Mouse (Mus musculus) left cerebral cortex, postnatal 14 days (tissue): ENCODE measurements around the gene Rrp1. TPM values are rescaled to one million over a fixed set of nuclear protein-coding genes. Genes with fewer than 3 reads are reported as not detected.
"Not testable (repeated sequence)": the region's sequence is repeated elsewhere in the genome, so short reads cannot be mapped to it uniquely, and the experiment has no call there.

Source experiments
- DNase-seq, 2 experiments: peaks; one replicate each; pipeline ENCODE4 v3.0.0; 2021 to 2022; ENCODE audit warnings: low spot score in 2 of 2, mixed read lengths in 1 of 2
- intact Hi-C: fragments of 180-260 bp; cut with DNase I; formaldehyde crosslinking; loops from one replicate; pipeline ENCODE4 v1.15.1; 2025
- total RNA-seq, 2 experiments: library from RNA; stranded (reverse); gene quantifications; 2 replicates each; pipeline ENCODE4 v1.2.3; 2021

Rrp1 gene
- total RNA-seq, 2 experiments from 2014 or later, result 355 to 365 TPM

DNA sequence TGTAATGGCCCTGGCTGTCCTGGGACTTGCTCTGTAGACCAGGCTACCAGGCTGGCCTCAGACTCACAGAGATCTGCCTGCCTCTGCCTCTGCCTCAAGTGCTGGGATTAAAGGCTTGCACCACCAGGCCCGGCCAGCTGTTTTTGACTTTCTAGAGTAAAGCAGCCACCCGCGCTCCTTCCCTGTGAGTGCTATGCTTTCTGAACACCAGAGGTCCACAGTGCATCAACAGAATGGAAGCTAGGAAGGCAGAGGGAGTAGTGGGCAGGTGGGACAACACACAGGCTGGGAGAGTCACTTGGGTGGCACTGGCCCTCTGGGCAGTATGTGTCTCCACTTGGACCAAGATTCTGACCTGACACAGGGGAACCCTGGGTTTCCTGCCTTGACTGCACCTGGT is 17.5 kb downstream of the Rrp1 start:
- intact Hi-C loops, result loop anchor here (5.0 kb wide), 1 partner anchor 208 kb away; the partner anchor contains the start of gene Pwp2
- no peak for DNase-seq

DNA sequence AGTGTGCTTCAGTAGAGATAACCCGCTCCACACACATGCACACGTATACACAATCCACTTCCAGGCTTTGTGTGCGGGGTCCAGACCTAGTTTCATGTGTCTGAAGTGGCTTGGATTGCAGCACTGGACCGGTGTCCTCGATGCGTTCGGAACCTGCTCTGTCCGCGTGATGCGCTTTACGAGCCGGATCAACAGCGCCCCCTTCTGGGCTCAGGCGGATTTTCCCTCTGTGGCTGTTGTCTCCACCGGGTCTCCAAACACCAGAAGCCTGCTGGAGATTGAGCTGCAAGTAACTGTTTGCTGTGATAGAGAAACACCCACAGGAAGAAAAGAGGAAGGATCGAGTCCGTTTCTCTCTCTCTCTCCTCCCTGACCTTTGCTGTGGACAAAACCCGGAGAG is 20.8 kb downstream of the Rrp1 start:
- peak; percentile 91 for DNase-seq
- intact Hi-C loops, result loop anchor here (1.0 kb wide), 1 partner anchor 113 kb away; no protein-coding TSS in a partner anchor

DNA sequence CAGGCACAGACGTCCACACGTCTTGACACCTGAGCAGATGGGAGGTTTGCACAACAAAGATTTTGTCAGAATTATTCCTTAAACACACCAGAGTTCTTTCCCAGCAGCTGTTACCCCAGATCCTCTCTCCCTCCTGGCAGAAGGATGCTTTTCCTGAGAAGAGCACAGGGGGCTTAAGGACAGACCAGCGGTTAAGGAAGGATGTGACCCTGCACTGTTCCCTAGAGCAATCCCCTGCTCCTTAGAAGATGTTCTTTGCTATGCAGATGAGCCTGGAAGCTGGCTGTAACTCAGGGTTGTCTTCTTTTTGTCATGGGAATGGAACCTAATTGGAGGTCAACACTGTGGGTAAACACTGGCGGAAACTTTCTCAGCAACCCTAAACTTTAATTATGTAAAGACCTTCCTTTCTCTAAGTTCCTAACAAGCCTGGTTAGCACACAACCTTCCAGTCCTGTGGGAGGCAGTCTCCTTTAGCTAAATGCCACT is 21.8 kb downstream of the Rrp1 start:
- intact Hi-C loops, result no loop called here
- no peak for DNase-seq

DNA sequence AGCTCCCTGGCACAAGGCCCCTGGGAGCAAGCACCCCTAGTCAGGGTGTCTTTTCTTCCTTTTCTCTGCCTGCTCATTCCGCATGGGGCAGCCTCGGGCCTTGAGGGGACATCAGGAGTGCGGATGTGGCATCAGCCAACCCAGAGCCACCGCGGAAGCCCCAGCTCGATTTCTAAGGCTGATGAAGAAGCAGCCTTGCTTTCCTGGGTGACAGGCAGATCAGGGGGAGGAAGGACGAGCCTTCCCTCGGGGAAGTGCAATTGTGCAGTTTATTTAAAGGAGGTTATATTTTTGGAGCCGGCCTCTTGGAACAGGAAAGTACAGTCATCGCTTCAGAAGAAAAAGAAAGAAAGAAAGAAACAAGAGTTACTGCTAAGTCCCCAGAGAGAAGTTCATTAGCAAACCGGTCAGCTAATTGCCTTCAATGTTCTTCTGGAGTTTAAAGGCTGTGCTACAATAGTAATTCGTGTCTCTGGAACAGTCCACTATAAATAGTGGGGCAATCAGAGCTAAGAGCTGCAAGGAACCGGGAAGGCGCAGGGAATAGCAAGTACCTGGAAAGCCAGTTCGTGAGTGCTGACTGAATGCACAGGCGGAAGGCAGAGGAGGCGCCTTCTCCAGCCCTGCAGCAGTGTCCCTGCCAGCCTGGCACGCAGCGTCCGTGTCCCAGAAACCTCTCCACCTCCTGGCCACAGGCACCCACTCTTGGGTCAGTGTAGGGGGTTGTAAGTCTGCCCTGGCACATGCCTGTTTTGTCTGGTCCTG is 24.4 kb downstream of the Rrp1 start:
- intact Hi-C loops, result loop anchor here (5.0 kb wide), 1 partner anchor 36 kb away; the partner anchor contains the start of gene Agpat3
- DNase-seq, result peak; percentile 68 to 69

DNA sequence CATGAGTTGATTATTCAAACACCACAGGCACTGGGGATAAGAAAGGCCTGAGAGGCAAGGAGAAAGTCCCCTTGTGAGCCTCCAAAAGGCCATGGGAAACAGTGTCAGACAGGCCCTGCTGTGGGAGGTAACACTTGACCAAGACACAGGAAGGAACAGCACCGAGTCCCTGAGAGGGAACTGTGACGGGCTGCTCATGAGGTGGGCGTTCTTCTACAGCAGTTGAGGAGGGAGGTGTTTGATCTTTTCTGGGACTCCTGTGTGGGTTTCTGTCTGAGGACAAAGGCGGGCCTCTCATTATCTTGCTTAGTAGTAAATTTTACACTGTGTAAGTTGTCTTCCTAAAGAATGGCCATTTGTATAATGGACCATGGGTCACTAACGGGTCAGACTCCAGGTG is 27.3 kb downstream of the Rrp1 start:
- no peak for DNase-seq
- intact Hi-C loops, result loop anchor here (5.0 kb wide), 1 partner anchor 33 kb away; the partner anchor contains the start of gene Agpat3

DNA sequence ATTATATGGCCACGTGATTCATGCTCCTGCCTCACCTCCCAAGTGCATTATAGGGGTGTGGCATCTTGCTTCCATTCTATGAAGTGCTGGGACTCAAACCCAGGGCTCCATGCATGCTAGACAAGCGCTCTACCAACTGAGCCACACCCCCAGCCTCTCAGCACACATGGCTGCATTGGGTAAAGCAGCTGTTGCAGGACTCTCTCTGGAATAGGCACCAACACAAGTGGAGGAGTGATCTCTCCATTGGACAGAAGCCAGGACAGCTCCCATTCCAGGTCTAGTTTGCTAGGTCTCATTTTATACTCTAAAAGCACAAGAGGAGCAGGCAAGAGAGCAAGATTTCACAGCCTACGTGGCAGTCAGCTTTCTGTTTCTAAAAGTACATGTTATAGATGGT is 29.3 kb downstream of the Rrp1 start:
- intact Hi-C loops, result no loop called here
- no peak for DNase-seq

DNA sequence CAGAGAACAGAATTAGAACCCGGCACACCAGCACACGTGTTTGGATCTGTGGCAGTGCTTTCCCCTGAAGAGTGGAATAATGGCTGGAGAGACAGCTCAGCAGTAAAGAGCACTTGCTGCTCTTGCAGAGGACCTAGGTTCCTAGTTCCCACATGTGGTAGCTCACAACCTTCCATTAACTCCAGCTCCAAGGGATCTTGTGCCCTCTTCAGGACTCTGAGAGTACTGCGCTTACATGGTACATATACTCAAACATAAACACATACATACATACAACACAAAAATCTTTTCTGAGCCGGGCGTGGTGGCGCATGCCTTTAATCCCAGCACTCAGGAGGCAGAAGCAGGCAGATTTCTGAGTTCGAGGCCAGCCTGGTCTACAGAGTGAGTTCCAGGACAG is 34.3 kb downstream of the Rrp1 start:
- intact Hi-C loops, result no loop called here
- no peak for DNase-seq

DNA sequence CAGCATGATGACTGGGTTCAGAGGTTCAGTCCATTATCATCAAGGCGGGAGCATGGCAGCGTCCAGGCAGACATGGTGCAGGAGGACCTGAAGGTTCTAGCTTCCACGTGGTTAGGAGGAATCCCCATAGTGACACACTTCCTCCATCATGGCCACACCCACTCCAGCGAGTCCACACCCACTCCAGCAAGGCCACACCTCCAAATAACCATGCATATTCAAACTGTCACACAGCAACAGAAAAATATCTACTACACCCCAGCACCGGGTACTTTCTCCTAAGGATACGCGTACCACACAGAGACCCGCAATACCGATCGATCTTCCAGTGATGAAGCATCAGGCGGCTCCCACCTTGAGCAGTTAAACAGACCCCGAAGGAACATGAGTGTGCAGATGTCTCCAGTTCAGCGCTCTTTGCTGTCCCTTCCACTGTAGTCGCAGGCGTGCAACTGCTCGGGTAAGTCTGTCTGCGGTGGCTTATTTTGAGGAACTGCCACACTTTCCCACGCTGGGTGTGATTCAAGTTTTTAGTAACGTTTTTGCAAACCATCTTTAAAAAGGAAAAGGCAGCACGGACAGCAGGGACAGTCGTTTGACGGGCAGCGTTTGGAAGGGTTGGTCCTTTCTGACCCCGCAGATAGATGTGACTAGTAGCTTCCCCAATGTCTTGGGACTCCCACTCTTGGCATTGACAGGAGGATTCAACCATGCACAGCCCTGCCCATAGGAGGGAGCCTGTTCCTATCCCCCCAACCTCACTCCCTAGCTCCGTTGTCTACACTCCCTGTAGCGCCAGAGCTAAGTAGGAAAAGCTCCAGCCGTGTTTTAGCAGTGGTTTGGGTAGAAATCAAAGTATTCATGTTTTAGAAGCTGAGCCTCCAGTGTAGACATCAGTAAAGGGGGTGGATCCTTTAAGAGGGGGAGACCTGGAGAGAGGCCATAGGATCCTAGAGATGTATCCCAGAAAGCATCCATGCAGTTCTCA is 39.9 kb downstream of the Rrp1 start:
- DNase-seq, result peak in 1 of 2 experiments; percentile 49
- intact Hi-C loops, result no loop called here

DNA sequence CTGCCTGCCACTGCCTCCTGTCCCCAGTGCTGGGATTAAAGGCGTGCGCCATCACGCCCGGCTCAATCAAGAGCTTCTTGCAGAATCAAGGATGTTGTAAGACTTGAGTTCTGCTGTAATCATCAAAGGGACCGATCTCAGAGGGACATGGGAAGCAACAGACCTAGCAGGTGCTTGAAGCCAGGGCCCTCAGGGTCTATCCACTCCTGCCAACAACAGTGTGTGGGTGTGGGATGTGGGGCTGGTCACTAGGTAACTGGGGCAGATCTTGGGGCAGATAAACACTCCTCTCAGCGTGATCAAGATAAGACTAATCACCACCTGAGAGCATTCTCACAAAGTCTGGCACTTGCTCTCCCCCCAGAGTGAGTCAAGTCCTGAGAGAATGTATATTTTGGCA is 41.1 kb downstream of the Rrp1 start:
- intact Hi-C loops, result no loop called here
- DNase-seq, result no peak

DNA sequence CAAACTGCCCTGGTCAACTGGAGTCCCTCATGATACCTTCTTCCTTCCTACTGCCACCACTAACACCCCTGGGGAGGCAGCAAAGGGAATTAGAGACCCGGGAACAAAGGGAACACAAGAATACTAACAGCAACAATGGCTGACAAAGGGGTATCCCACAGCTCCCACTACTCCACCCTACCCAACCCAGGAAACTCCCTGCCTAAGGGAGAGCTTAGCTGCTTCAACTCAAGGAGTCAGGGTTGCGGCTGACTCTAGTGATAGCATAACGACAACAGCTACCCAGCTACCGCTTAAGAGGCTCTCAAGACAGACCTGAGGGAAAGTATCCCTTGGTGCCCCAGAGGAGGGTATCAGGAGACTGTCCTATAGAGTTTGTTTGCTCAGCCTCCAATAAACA is 45.3 kb downstream of the Rrp1 start:
- intact Hi-C loops, result no loop called here
- no peak for DNase-seq

DNA sequence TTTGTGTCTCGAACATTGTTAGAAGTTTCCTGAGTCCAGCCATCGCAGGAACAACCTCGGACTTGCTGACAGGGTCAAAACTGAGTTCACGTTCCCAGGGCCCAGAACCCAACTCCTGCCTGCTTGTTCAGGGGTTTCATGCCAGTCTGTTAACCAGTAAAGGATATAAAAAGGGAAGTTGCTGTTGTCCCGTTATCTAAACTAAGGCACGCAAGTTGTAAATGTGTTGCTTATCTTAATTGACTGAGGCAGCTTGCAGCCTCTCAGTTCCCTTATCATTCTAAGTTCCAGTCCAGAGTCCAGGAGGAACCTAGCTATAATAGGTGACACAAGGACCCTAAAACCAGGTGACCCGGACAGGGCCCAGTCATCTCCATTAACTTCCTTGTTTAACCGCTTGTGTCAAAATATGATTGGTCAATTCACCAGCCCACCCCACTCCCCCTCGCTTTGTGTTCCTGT is 46.0 kb downstream of the Rrp1 start:
- no peak for DNase-seq
- intact Hi-C loops, result no loop called here

DNA sequence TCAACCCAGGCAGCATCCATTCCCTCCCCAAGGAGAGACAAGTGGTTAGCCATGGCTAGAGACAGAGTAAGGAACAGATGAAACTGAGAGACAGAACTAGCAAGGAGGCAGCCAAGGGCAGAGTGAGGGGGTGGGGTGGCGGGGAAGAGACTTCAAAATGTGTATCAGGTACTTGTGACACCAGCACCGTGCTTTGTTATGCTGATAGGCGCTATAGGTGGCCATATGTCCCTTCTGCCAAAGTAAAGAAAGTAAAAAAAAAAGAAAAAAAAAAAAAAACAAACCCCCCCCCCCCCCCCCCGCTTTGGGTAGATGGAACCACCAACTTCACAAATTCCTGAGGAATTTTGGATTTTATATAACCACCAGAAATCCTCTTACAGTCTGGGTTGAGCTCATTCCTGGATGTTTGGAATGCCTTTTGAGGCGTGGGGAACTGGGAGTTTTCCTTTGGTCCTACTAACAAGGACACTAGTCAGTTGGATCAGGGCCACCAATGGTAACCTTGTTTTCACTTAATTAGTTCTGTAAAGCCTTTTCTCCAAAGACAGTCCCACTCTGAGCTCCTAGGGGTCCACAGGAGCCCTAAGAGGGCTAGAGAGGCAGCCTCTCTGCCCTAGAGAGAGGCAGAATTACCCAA is 46.5 kb downstream of the Rrp1 start:
- no peak for DNase-seq
- intact Hi-C loops, result no loop called here

DNA sequence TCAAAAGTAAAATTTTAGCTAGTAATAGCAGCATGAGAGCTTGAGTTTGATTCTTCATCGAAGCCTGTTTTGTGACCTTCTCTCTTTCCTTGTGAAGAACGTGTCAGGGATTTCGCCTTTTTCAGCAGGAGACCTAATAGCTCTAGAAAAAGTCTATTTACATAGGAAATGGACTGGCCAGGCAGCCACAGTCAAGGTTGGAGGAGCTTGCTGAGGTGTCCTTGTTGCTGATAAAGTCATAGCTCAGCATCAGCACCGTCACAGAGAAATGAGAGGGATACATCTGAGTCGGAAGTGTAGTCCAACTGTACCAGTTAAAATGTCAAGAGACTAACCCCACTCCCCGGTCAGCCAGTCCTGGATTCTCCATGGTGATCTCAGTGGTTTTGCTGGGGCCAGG is 47.3 kb downstream of the Rrp1 start:
- DNase-seq, result no peak
- intact Hi-C loops, result no loop called here

DNA sequence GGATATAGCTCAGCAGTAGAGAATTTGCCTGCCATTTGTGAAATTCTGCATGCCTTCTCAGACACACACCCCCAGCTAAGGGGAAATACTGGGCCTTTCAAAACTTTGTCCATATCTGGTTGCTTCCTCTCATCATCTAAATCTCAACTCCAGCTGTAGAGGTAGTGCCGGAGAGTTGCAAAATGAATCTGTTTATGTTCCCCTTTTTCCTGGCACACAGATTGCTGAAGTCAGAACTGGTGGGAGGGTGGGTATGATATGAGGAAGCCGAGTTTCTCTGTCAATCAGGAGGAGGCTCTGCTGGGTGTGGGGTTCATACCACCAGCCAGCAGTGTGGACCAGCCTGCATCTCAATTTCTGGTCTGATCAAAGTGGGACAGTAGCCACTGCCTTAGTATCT is 48.7 kb downstream of the Rrp1 start:
- intact Hi-C loops, result no loop called here
- DNase-seq, result no peak

DNA sequence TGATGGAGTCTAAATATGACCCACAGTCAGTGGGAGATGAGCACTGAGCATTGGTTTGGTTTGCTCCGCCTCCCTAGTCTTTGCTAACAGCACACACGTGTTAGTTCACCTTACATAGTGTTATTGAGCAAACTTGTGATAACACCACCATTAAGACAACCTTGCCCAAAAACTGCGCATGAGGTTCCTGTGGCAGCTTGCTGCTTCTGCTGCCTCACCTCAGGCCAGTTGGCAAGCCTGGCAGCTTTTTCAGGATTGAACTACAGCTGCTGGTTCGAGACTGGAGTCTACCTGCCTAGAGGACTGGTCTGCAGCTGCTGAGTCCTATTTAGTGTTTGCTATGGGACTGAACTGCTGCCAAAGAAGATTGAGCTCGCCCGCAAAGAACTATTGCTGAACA is 49.5 kb downstream of the Rrp1 start:
- intact Hi-C loops, result no loop called here
- no peak for DNase-seq

DNA sequence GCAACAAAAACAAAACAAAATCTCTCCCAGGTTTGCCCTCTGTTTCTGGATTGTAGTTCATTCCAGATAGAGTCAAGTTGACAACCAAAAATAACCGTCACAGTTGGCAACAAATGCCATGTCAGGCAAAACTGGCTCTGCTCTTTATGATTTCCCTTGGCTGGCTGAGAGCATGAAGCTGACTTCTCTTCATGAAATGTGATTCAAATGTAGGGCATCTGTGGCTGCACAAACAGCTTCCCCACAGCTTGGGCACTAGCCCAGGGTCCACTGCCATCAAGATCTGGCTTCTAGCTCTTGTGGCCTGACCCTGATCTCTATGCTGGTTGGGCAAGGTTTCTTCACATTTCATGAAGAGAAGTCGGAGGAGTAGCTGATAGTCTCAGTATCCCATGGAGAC is 50.9 kb downstream of the Rrp1 start:
- no peak for DNase-seq
- intact Hi-C loops, result no loop called here

DNA sequence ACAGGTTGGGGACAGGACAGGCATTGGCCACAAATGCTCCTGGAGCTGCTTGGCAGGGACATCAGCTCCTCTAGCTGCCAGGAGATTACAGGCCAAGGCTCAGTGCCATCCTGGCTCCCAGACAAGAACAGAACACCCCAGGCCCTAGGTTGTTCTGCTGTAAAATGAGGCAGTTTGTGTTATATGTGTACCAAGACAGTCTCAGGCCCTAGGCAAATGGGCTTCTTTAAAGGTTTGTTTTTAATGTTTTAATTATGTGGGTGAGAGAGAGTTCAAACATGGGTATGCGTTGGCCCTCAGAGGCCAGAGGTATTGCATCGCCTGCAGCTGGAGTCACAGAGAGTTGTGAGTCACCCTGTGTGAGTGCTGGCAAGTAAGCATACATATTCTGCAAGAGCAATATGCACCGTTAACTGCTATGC is 52.5 kb downstream of the Rrp1 start:
- DNase-seq, result no peak
- intact Hi-C loops, result no loop called here

DNA sequence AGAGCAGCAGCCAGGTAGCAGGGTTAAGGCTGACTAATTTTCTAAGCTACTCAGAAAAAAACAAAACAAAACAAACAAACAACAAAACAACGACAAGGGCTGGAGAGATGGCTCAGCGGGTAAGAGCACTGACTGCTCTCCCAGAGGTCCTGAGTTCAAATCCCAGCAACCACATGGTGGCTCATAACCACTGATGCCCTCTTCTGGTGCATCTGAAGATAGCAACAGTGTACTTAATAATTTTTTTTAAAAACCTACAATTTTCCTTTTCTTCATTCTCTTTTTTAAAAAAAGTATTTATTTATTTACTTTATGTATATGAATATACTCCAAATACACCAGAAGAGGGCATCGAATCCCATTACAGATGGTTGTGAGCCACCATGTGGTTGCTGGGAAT is 53.8 kb downstream of the Rrp1 start:
- DNase-seq, intact Hi-C loops: not testable (repeated sequence)

DNA sequence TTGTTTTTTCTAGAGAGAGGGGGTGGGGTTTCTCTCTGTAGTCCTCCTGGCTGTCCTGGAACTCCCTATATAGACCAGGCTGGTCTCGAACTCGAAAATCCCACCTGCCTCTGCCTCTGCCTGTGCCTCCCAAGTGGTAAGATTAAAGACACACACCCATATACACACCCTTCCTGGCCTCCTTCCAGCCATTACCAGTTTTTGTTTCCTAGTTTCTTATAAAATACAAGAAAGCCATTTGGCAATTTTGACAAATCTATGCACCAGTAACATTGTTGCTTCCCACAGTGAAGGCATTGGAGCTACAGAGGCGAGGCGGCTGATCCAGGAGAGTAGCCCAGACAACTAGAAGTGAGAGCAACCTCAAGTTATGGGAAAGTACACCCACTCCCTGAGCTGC is 54.6 kb downstream of the Rrp1 start:
- no peak for DNase-seq
- intact Hi-C loops, result no loop called here

DNA sequence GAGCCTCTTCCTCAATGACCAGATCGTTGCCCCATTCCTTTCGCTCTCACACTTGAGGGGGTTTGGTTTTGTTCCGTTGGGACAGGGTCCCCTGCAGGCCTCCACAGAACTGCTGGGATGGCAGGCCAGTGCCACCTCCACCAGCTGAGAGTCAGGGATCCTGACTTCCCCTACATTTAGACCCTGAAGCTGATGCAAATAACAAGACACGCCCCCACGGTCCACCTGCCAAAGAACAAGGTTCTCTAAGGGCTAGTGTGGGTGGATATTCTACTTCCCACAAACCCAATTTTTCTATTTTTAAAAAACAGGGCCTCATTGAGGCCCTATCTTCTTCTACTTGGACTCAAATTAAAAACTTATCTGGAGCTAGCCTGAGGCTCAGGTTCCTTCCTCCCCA is 55.1 kb downstream of the Rrp1 start:
- DNase-seq, result no peak
- intact Hi-C loops, result no loop called here
